Mouse (Mus musculus): Measurements from ENCODE around the gene Emc9.

The Emc9 gene

GRCm38 (mm10) chr14:55584702-55585565 lies at the start of gene Emc9:
Gene Emc9, minus strand, starts transcription at chr14:55585302.
- DNase-seq (ENCODE audit: extremely low read depth, low read depth, low spot score), result peak; percentile 64

- DNase-seq (ENCODE audit: extremely low read depth, low read depth, low spot score), result no peak
Observed at GRCm38 (mm10) chr14:55629312-55629711, 44.2 kb upstream of the Emc9 start.

- no peak for DNase-seq (ENCODE audit: extremely low read depth, low read depth, low spot score)
Observed at GRCm38 (mm10) chr14:55628077-55628827, 43.1 kb upstream of the Emc9 start.

GRCm38 (mm10) chr14:55618486-55619195 lies 33.5 kb upstream of the Emc9 start:
- DNase-seq (ENCODE audit: extremely low read depth, low read depth, low spot score), result no peak

DNA sequence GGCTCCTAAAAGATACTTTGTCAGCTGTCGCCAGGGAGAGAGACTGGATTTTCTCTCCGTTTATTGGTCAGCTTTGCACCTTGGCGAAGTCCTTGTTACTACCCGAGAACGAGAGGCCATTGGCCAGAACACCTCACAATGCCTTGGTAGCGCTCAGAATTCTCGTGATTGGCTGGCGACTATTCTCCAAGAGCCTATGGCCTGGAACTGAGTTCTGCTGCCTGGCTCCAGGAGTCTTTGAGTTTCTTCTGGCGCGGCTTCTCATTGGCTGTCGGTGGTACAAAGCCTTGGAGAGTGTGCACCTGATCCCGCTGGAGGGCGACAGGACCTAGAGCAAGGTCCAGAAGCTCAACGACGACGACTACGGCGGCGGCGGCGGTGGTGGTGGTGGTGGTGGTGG lies 32.7 kb upstream of the Emc9 start, which contains the start of gene Rec8:
Gene Rec8 (plus strand): TSS at position 216 of the 400 bp plus-strand sequence.
- no peak for DNase-seq (ENCODE audit: extremely low read depth, low read depth, low spot score)

DNA sequence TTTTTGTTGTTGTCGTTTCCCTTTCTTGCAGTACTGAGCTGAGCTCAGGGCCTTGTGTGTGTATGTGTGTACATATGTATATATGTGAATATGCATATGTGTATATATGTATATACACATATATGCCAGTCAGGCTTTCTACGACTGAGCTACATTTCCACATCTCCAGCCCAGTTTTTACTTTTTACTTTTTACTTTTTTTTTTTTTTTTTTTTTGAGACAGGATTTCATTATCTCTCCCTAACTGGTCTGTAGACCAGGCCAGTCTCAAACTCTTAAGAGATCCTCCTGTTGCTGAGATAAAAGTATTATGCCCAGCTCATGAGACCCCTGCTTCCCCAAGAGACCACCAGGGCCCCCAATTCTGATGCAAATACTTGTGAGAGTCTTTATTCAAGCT lies 31.7 kb upstream of the Emc9 start:
- no peak for DNase-seq (ENCODE audit: extremely low read depth, low read depth, low spot score)

- no peak for DNase-seq (ENCODE audit: extremely low read depth, low read depth, low spot score)
Observed at GRCm38 (mm10) chr14:55615876-55616275, 30.8 kb upstream of the Emc9 start.

DNA sequence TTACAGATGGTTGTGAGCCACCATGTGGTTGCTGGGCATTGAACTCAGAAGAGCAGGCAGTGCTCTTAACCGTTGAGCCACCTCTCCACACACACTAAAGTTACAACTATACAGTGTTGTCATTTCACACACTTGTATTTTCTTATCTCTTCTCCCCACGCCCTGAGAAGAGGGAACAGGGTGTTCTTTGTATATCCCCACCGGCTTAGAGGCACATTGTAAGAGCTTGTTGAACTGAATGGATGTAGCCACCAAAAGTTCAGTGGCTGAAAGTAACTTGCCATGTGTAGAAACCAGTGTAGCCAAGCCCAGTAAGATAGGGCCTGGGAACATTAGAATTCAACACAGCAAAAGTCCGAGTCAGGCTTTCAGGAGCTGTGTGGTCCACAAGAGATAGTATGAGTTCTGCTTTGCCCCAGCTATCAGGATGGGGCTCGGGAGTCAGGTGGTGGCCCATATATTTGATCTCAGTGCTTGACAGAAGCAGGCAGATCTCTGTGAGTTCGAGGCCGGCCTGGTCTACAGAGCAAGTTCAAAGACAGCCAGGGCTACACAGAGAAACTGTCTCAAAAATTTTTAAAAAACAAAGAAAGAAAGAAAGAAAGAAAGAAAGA lies 29.6 kb upstream of the Emc9 start:
- no peak for DNase-seq (ENCODE audit: extremely low read depth, low read depth, low spot score)

GRCm38 (mm10) chr14:55613346-55613745 lies 28.2 kb upstream of the Emc9 start:
- no peak for DNase-seq (ENCODE audit: extremely low read depth, low read depth, low spot score)

GRCm38 (mm10) chr14:55608339-55608738 lies 23.2 kb upstream of the Emc9 start:
- DNase-seq (ENCODE audit: extremely low read depth, low read depth, low spot score), result no peak

GRCm38 (mm10) chr14:55605743-55606459 lies 20.8 kb upstream of the Emc9 start:
- no peak for DNase-seq (ENCODE audit: extremely low read depth, low read depth, low spot score)

DNA sequence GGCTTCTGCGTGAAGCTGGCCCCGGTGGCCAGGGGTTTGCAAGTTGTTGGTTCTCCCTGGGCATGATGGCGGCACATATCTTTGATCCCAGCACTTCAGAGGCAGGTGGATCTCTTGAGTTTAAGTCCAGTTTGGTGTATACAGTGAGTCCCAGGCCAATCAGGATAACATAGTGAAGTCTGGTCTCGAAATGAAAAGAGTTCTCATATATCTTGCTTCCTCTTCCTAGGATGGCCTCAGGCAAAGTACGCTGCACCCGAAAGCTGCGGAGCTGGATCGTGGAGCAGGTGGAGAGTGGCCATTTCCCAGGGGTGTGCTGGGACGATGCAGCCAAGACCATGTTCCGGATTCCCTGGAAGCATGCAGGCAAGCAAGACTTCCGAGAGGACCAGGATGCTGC lies 19.7 kb upstream of the Emc9 start:
- DNase-seq (ENCODE audit: extremely low read depth, low read depth, low spot score), result no peak

DNA sequence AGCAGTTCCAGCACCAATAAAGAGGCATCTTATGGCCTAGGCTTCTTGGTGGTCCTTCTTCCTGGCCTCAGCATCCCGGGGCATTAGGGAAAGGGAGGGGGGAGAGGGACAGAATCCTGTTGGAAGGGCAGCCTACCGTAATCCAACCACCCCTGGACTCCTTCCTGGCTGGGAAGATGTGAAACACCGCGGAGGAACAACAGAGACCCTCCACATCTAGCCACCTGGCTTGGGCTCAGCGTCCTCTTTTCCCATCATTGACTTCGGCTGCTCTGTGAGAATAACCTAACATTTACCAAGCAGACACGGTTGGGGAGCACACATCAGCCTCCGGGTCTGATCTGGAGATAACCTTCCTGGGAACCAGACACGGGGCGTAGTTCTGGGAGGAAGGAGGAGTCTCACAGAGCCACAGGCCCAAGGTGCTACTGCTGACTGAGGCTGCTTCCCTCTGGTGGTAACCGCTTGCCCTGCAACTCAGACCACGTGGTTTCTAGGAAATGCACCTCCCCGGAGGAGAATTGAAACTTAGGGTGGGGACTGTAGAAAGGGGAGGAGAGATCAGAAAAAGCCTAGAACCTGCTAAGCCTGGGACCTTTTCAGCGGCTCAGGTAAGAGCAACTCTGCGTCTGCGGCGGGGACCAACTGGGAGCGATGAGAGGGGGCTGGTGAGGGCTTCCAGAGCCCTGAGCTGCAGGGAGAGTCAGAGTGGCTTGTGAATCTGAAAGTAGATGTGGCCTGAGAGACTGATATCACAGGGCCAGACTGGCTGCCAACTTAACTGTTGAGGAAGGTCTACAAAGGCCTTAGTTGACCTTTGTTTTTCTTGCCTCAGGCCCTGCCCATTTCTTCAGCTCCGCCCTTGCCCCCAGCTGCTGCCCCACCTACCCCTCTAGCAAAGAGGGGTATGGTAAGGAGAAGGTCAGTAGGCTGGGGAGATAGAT lies 18.8 kb upstream of the Emc9 start:
- DNase-seq (ENCODE audit: extremely low read depth, low read depth, low spot score), result peak; percentile 66

GRCm38 (mm10) chr14:55603271-55603632 lies 18.1 kb upstream of the Emc9 start, which contains the start of gene Irf9:
Gene Irf9, plus strand, starts transcription at chr14:55603571.
- no peak for DNase-seq (ENCODE audit: extremely low read depth, low read depth, low spot score)

- no peak for DNase-seq (ENCODE audit: extremely low read depth, low read depth, low spot score)
Observed at GRCm38 (mm10) chr14:55598521-55599390, 13.7 kb upstream of the Emc9 start.

DNA sequence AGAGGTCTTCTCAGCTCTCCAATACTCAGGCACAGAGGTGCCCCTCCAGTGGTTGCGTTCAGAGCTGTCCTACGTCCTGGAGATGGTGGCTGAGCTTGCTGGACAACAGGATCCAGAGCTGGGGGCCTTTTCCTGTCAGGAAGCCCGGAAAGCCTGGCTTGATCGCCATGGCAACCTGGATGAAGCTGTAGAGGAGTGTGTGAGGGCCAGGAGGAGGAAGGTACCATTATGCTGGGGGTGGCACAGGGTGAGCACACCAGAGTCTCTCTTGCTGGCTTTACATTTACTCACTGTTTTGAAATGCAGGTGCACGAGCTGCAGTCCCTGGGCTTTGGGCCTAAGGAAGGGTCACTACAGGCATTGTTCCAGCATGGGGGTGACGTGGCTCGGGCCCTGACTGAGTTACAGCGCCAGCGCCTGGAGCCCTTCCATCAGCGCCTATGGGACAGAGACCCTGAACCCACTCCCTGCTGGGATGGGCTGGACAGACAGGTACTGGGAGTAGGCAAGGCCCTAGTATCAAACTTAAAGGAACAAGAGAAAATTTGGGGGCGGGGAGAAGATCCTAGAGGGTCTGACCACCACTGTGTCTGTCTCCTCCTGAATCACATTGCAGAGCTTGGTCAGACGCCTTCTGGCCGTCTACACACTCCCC lies 11.1 kb upstream of the Emc9 start:
- no peak for DNase-seq (ENCODE audit: extremely low read depth, low read depth, low spot score)

GRCm38 (mm10) chr14:55592226-55592625 lies 7.1 kb upstream of the Emc9 start:
- no peak for DNase-seq (ENCODE audit: extremely low read depth, low read depth, low spot score)
